Mouse (Mus musculus) neural tube, embryonic 11.5 days (tissue): ENCODE results near the gene Pcnx2. TPM values are rescaled to one million over a fixed set of nuclear protein-coding genes. Genes with fewer than 3 reads are reported as not detected.

ENCODE experiments used
- ATAC-seq: fragments of 200-750 bp; cut with Nextera tagmentation; 2 replicates; pipeline ENCODE4 v1.8.0; 2017; ENCODE audit warnings: moderate number of reproducible peaks, mild to moderate bottlenecking, moderate TSS enrichment, moderate library complexity; ENCODE audit not compliant: insufficient read depth, low FRiP score, low TSS enrichment
- DNase-seq: peaks from one replicate; pipeline ENCODE4 v3.0.0-alpha.2; 2015; ENCODE audit warnings: low spot score
- H3K27ac ChIP-seq: fragments of 300-500 bp; sonication (generic); 2 replicates; pipeline ENCODE4 v1.5.1; 2014; ENCODE audit warnings: low read depth, mild to moderate bottlenecking, low read length
- H3K27me3 ChIP-seq: fragments of 300-500 bp; sonication (generic); 2 replicates; pipeline ENCODE4 v1.6.1; 2014; ENCODE audit warnings: mild to moderate bottlenecking, low read length, mixed read lengths; ENCODE audit not compliant: control insufficient read depth, insufficient read depth
- H3K36me3 ChIP-seq: fragments of 300-500 bp; sonication (generic); 2 replicates; pipeline ENCODE4 v1.6.1; 2014; ENCODE audit warnings: mild to moderate bottlenecking, low read length, moderate library complexity, mixed read lengths; ENCODE audit not compliant: control insufficient read depth, insufficient read depth
- H3K4me1 ChIP-seq: fragments of 300-500 bp; sonication (generic); 2 replicates; pipeline ENCODE4 v1.6.1; 2014; ENCODE audit warnings: low read length, mixed read lengths; ENCODE audit not compliant: control insufficient read depth, insufficient read depth
- H3K4me2 ChIP-seq: fragments of 300-500 bp; sonication (generic); 2 replicates; pipeline ENCODE4 v1.6.1; 2014; ENCODE audit warnings: low read depth, mild to moderate bottlenecking, moderate library complexity
- H3K4me3 ChIP-seq: fragments of 300-500 bp; sonication (generic); 2 replicates; pipeline ENCODE4 v1.5.1; 2014; ENCODE audit warnings: low read depth, low read length
- H3K9ac ChIP-seq: fragments of 300-500 bp; sonication (generic); 2 replicates; pipeline ENCODE4 v1.6.1; 2014; ENCODE audit warnings: mild to moderate bottlenecking, low read length
- H3K9me3 ChIP-seq: fragments of 300-500 bp; sonication (generic); 2 replicates; pipeline ENCODE4 v1.6.1; 2016; ENCODE audit warnings: low read length; ENCODE audit not compliant: control insufficient read depth
- WGBS: fragments of 180-500 bp; shearing (Covaris S2); extraction: QIAGEN DNeasy Blood & Tissue Kit; methylation state at CpG from one replicate; pipeline ENCODE4 v1.1.7; 2014; 5-methylcytosine and 5-hydroxymethylcytosine counted together
- polyA plus RNA-seq: library from polyadenylated mRNA; unstranded; fragments of >200 nt; fragmentation: Nextera tagmentation; extraction: Ambion mirVana; gene quantifications from 2 replicates; pipeline ENCODE4 v1.2.1, GENCODE M21; 2014

Gene Pcnx2
- polyA plus RNA-seq, 1 experiment from 2014 or later = 0.65 TPM

- Histone ChIP-seq H3K27me3 (0 out of 2 replicates have a peak, but pooled peaks cover 2% of the 10 kb centered on the region), H3K9me3 (no peaks in the 10 kb centered on the region), H3K27ac (no peak overlapping the region), H3K9ac (no peak overlapping the region), H3K4me1 (no peaks in the 10 kb centered on the region), H3K4me2 (no peak overlapping the region), H3K36me3 (no peaks in the 10 kb centered on the region), H3K4me3 (no peak overlapping the region)
- WGBS = 71% methylated on average over 10 of the region's 10 CpGs
- no peak for ATAC-seq
- DNase-seq = no peak
Observed at GRCm38 (mm10) chr8:125920281-125920680, 22.2 kb upstream of the Pcnx2 start.

GRCm38 (mm10) chr8:125919560-125919959 lies 21.4 kb upstream of the Pcnx2 start:
- Histone ChIP-seq H3K9me3 (no peaks in the 10 kb centered on the region), H3K27ac (no peak overlapping the region), H3K4me2 (no peak overlapping the region), H3K27me3 (0 out of 2 replicates have a peak, but pooled peaks cover 2% of the 10 kb centered on the region), H3K9ac (no peak overlapping the region), H3K36me3 (no peaks in the 10 kb centered on the region), H3K4me3 (no peak overlapping the region), H3K4me1 (no peaks in the 10 kb centered on the region)
- WGBS = 24% methylated on average over 8 of the region's 8 CpGs
- no peak for ATAC-seq
- no peak for DNase-seq

GRCm38 (mm10) chr8:125918719-125919118 lies 20.6 kb upstream of the Pcnx2 start:
- Histone ChIP-seq H3K4me1 (no peaks in the 10 kb centered on the region), H3K36me3 (no peaks in the 10 kb centered on the region), H3K27me3 (0 out of 2 replicates have a peak, but pooled peaks cover 2% of the 10 kb centered on the region), H3K4me2 (no peak overlapping the region), H3K9me3 (no peaks in the 10 kb centered on the region), H3K9ac (no peak overlapping the region), H3K4me3 (no peak overlapping the region), H3K27ac (no peak overlapping the region)
- WGBS = 54% methylated on average over 2 of the region's 2 CpGs
- no peak for ATAC-seq
- DNase-seq = no peak

- Histone ChIP-seq H3K9ac (no peak overlapping the region), H3K4me3 (no peak overlapping the region), H3K27me3 (peaks cover 10% of the 10 kb centered on the region), H3K4me2 (no peak overlapping the region), H3K36me3 (no peaks in the 10 kb centered on the region), H3K4me1 (no peaks in the 10 kb centered on the region), H3K9me3 (no peaks in the 10 kb centered on the region), H3K27ac (no peak overlapping the region)
- no peak for DNase-seq
- 54% methylated on average over 10 of the region's 10 CpGs for WGBS
- ATAC-seq = no peak
Observed at GRCm38 (mm10) chr8:125917013-125917412, 18.9 kb upstream of the Pcnx2 start.

GRCm38 (mm10) chr8:125914386-125914785 lies 16.3 kb upstream of the Pcnx2 start:
- no peak for DNase-seq

GRCm38 (mm10) chr8:125913206-125913605 lies 15.1 kb upstream of the Pcnx2 start:
- ATAC-seq (no peak), DNase-seq (no peak)
- H3K4me2 ChIP-seq = no peak overlapping the region
- no peaks in the 10 kb centered on the region for H3K9me3 ChIP-seq
- no peak overlapping the region for H3K9ac ChIP-seq
- H3K27me3 ChIP-seq = peaks cover 47% of the 10 kb centered on the region
- H3K4me3 ChIP-seq = no peak overlapping the region
- 79% methylated on average over 4 of the region's 4 CpGs for WGBS
- H3K27ac ChIP-seq = no peak overlapping the region
- H3K4me1 ChIP-seq = peaks cover 11% of the 10 kb centered on the region
- H3K36me3 ChIP-seq = no peaks in the 10 kb centered on the region

More at GRCm38 (mm10) chr8:125914386-125914785, 16.3 kb upstream of the Pcnx2 start:
- Histone ChIP-seq H3K27me3 (peaks cover 37% of the 10 kb centered on the region), H3K9ac (no peak overlapping the region), H3K9me3 (no peaks in the 10 kb centered on the region), H3K36me3 (no peaks in the 10 kb centered on the region), H3K27ac (no peak overlapping the region), H3K4me2 (no peak overlapping the region), H3K4me3 (no peak overlapping the region), H3K4me1 (peaks cover 11% of the 10 kb centered on the region)
- ATAC-seq = no peak
- WGBS = 80% methylated on average over 9 of the region's 9 CpGs

- peak overlapping the region; percentile 93 for H3K4me2 ChIP-seq
- peak; percentile 17 for DNase-seq
- H3K27ac ChIP-seq = no peak overlapping the region
- H3K4me1 ChIP-seq = peaks cover 11% of the 10 kb centered on the region
- 5% methylated on average over 24 of the region's 31 CpGs for WGBS
- ATAC-seq = no peak
- peak overlapping the region; percentile 48 for H3K4me3 ChIP-seq
- H3K9ac ChIP-seq = peak overlapping the region; percentile 1; the same call in 1 of the 2 replicates
- peaks cover 3% of the 10 kb centered on the region; the same call in 1 of the 2 replicates for H3K9me3 ChIP-seq
- H3K27me3 ChIP-seq = peaks cover 47% of the 10 kb centered on the region
- H3K36me3 ChIP-seq = no peaks in the 10 kb centered on the region
Observed at GRCm38 (mm10) chr8:125911229-125911580, 13.1 kb upstream of the Pcnx2 start.

GRCm38 (mm10) chr8:125910365-125911228 lies 12.5 kb upstream of the Pcnx2 start, which contains the start of gene Map3k21:
Gene Map3k21, plus strand, starts transcription at chr8:125910450.
- Histone ChIP-seq H3K4me1 (peaks cover 11% of the 10 kb centered on the region), H3K9ac (peak within 1 kb of the TSS; percentile 1; the same call in 1 of the 2 replicates), H3K36me3 (no peaks in the 10 kb centered on the region), H3K27ac (no peak within 1 kb of the TSS), H3K4me3 (peak within 1 kb of the TSS; percentile 48), H3K27me3 (peaks cover 46% of the 10 kb centered on the region), H3K9me3 (peaks cover 3% of the 10 kb centered on the region; the same call in 1 of the 2 replicates), H3K4me2 (peak within 1 kb of the TSS; percentile 93)
- under 1% methylated on average over 81 of the region's 93 CpGs for WGBS
- peak; percentile 33 for DNase-seq
- ATAC-seq = no peak
